Mouse (Mus musculus) CD4-positive naive resting alpha-beta T cell, adult 57 days (primary cell): ENCODE data around the gene Hopx. TPM values are rescaled to one million over a fixed set of nuclear protein-coding genes. Genes with fewer than 3 reads are reported as not detected.

Source experiments
- total RNA-seq: library from RNA; stranded (reverse); gene quantifications from one replicate; pipeline ENCODE4 v1.2.4, GENCODE M21; 2023

Hopx gene
- total RNA-seq: 19.6 TPM

GRCm38 (mm10) chr5:77114817-77115731, at the start of gene Hopx:
TSS of gene Hopx (minus strand) at chr5:77115121.

Other genes starting within 250 kb of the Hopx start
- 24.5 TPM for gene Aasdh, start 209.6 kb downstream of the Hopx start, total RNA-seq
- gene Paics, start 163.8 kb downstream of the Hopx start, total RNA-seq: 88.0 TPM
- gene Ppat, start 163.5 kb downstream of the Hopx start, total RNA-seq: 28.1 TPM
- 147 TPM for gene Srp72, start 140.4 kb downstream of the Hopx start, total RNA-seq
- gene Arl9, start 111.1 kb downstream of the Hopx start, total RNA-seq: 2.0 TPM
- not detected for gene Thegl, start 99.1 kb downstream of the Hopx start, total RNA-seq
- not detected for gene Spink2, start 96.3 kb upstream of the Hopx start, total RNA-seq
- 30.6 TPM for gene Rest, start 150.4 kb upstream of the Hopx start, total RNA-seq
- gene Noa1, start 195.0 kb upstream of the Hopx start, total RNA-seq: 22.6 TPM
- 42.7 TPM for gene Polr2b, start 195.0 kb upstream of the Hopx start, total RNA-seq